Mouse (Mus musculus): ENCODE measurements around the gene Ppil6. TPM values are rescaled to one million over a fixed set of nuclear protein-coding genes. Genes with fewer than 3 reads are reported as not detected.

Ppil6 gene
- total and polyA plus RNA-seq, 2 experiments = 0.26 to 1.1 TPM

DNA sequence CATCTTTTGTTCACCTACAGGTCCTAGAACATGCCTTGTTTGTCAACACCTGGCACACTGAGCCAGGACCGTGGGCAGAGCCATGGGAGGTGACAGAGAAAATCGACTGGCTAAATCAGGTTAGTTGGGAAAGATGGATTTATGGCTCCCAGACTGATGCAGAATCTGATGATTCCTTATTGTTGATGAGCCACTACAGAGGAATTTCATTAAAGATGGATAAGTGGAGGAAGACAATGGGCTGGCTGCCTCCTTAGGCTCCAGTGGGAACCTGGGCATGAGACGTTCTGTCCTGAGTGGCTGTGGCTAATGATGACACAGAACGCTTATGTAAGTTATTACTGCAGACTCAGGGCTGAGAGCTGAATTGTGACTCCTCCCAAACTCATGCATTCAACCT is 63.5 kb downstream of the Ppil6 start:
- no peak for TF ChIP-seq CTCF (IDR thresholded peaks at IDR 0.05; ENCODE audit: low read depth, low read length)
- TF ChIP-seq POLR2A (IDR thresholded peaks at IDR 0.05; ENCODE audit: extremely low read depth, insufficient read depth, low read length) = no peak
- no peak for DNase-seq (ENCODE audit: extremely low read depth, low read depth, low spot score)
- WGBS = 19% methylated on average over 4 of the region's 4 CpGs
- H3K4me3 ChIP-seq (ENCODE audit: insufficient read depth, low read depth, low read length) = peak overlapping the region; percentile 12
- peaks cover 16% of the 10 kb centered on the region; the same call in 1 of the 2 replicates for H3K79me2 ChIP-seq (ENCODE audit: control insufficient read depth, insufficient read depth, low read length)
- no peaks in the 10 kb centered on the region for H3K36me3 ChIP-seq (ENCODE audit: control insufficient read depth, insufficient read depth, low read length)
- H3K4me1 ChIP-seq (ENCODE audit: control insufficient read depth, insufficient read depth, low read length) = peaks cover 24% of the 10 kb centered on the region
- peak overlapping the region; percentile 44 for H3K9ac ChIP-seq (ENCODE audit: low read depth, low read length)
- peak overlapping the region; percentile 98 for H3K27ac ChIP-seq (replicated peaks; ENCODE audit: insufficient read depth, low read depth, low read length)
- no peaks in the 10 kb centered on the region for H3K27me3 ChIP-seq (ENCODE audit: control insufficient read depth, insufficient read depth, low read length)

DNA sequence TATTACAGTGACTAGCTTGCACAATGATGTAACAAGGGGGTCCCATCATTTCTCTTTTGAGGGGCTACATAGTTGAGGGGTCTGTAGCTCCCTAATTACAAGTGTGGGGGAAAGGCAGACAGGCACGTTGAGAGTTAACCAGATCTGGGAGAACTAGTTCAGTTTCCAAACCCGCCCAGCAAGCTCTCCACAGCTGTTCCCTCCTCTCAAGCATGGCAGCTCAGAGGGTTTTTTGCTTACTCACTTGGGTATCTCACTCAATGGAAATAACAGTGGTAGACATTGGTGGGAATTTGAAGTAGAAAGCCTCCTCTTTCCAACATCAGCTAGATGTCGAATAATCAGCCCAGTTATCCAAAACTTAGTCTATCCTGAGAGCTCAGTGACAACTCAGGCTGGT is 64.8 kb downstream of the Ppil6 start:
- Histone ChIP-seq H3K27ac (replicated peaks; ENCODE audit: insufficient read depth, low read depth, low read length) (peak overlapping the region; percentile 98), H3K4me3 (ENCODE audit: insufficient read depth, low read depth, low read length) (no peak overlapping the region), H3K79me2 (ENCODE audit: control insufficient read depth, insufficient read depth, low read length) (peaks cover 16% of the 10 kb centered on the region; the same call in 1 of the 2 replicates), H3K27me3 (ENCODE audit: control insufficient read depth, insufficient read depth, low read length) (no peaks in the 10 kb centered on the region), H3K36me3 (ENCODE audit: control insufficient read depth, insufficient read depth, low read length) (no peaks in the 10 kb centered on the region), H3K4me1 (ENCODE audit: control insufficient read depth, insufficient read depth, low read length) (peaks cover 30% of the 10 kb centered on the region), H3K9ac (ENCODE audit: low read depth, low read length) (no peak overlapping the region)
- TF ChIP-seq POLR2A (IDR thresholded peaks at IDR 0.05; ENCODE audit: extremely low read depth, insufficient read depth, low read length) (no peak), CTCF (IDR thresholded peaks at IDR 0.05; ENCODE audit: low read depth, low read length) (no peak)
- 90% methylated on average over 3 of the region's 3 CpGs for WGBS
- no peak for DNase-seq (ENCODE audit: extremely low read depth, low read depth, low spot score)

DNA sequence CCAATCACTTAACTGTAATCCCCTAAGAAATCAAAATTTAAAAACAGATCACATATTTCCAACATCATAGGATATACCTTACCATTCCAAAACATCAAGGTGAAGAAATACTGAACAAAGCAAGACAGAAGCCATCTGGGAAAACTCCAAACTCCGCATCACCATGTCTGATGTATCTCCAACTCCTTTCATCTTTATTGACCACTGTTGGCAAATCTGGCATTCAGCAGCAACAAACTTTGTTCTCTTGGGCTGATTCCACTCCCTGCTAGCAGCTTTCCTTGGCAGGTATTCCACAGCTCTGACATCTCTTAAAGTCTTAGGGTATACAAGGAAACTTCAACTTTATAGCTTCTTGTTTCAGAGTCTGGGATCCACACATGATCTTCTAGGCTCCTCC is 68.2 kb downstream of the Ppil6 start:
- DNase-seq (ENCODE audit: extremely low read depth, low read depth, low spot score) = peak; percentile 96
- no peaks in the 10 kb centered on the region for H3K27me3 ChIP-seq (ENCODE audit: control insufficient read depth, insufficient read depth, low read length)
- H3K27ac ChIP-seq (replicated peaks; ENCODE audit: insufficient read depth, low read depth, low read length) = peak overlapping the region; percentile 54
- H3K79me2 ChIP-seq (ENCODE audit: control insufficient read depth, insufficient read depth, low read length) = peaks cover 16% of the 10 kb centered on the region; the same call in 1 of the 2 replicates
- H3K9ac ChIP-seq (ENCODE audit: low read depth, low read length) = no peak overlapping the region
- H3K4me1 ChIP-seq (ENCODE audit: control insufficient read depth, insufficient read depth, low read length) = peaks cover 21% of the 10 kb centered on the region
- TF ChIP-seq CTCF (IDR thresholded peaks at IDR 0.05; ENCODE audit: low read depth, low read length) = no peak
- TF ChIP-seq POLR2A (IDR thresholded peaks at IDR 0.05; ENCODE audit: extremely low read depth, insufficient read depth, low read length) = no peak
- 41% methylated on average over 1 of the region's 1 CpGs for WGBS
- H3K4me3 ChIP-seq (ENCODE audit: insufficient read depth, low read depth, low read length) = no peak overlapping the region
- H3K36me3 ChIP-seq (ENCODE audit: control insufficient read depth, insufficient read depth, low read length) = no peaks in the 10 kb centered on the region

DNA sequence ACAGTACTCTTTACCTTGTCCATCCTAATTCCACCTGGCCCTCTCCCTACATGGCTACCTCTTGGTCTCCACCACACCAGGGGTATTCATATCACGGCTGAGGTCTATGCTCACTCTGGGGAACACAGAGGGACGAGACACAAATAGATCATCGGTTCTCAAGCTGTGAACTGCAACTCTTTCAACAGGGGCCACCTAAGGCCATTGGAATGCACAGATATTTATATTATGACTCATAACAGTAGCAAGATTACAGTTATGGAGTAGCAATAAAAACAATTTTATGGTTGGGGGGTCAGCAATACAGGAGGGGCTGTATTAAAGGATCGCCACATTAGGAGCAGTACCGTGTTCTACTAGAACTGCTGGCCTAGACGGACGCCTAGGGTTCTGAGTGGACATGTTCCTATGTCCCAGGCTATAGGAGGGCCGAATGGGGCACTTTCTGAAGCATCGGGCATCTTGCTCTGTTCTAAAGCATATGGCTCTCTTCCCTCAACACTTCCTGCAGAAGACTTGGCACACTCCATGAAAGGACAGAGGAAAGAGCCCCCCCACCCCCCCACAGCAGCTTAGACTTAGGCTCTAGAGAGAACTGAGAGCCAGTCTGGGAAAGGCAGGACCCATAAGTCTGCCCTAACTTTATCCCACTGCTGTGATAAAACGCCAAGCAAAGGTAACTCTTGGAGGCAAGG is 71.6 kb downstream of the Ppil6 start:
- H3K27me3 ChIP-seq (ENCODE audit: control insufficient read depth, insufficient read depth, low read length) = no peaks in the 10 kb centered on the region

More for the DNA sequence above, 71.6 kb downstream of the Ppil6 start:
- Histone ChIP-seq H3K4me1 (ENCODE audit: control insufficient read depth, insufficient read depth, low read length) (peaks cover 9% of the 10 kb centered on the region), H3K36me3 (ENCODE audit: control insufficient read depth, insufficient read depth, low read length) (no peaks in the 10 kb centered on the region), H3K27ac (replicated peaks; ENCODE audit: insufficient read depth, low read depth, low read length) (no peak overlapping the region), H3K79me2 (ENCODE audit: control insufficient read depth, insufficient read depth, low read length) (no peaks in the 10 kb centered on the region), H3K9ac (ENCODE audit: low read depth, low read length) (no peak overlapping the region), H3K4me3 (ENCODE audit: insufficient read depth, low read depth, low read length) (no peak overlapping the region)
- WGBS = 93% methylated on average over 10 of the region's 10 CpGs
- TF ChIP-seq CTCF (IDR thresholded peaks at IDR 0.05; ENCODE audit: low read depth, low read length) (no peak), POLR2A (IDR thresholded peaks at IDR 0.05; ENCODE audit: extremely low read depth, insufficient read depth, low read length) (no peak)
- no peak for DNase-seq (ENCODE audit: extremely low read depth, low read depth, low spot score)

Other genes with a start within 250 kb of the Ppil6 start
- 10.6 and 12.9 TPM in 2 replicates for gene Fig4, start 187.2 kb upstream of the Ppil6 start, total RNA-seq (2014; rRNA removed)
- gene Fig4, start 187.2 kb upstream of the Ppil6 start, polyA plus RNA-seq (2012; rRNA removed) = 5.1 and 5.4 TPM in 2 replicates
- gene Ak9, start 186.5 kb upstream of the Ppil6 start, total RNA-seq (2014; rRNA removed) = not detected in 2 replicates
- not detected in 2 replicates for gene Ak9, start 186.5 kb upstream of the Ppil6 start, polyA plus RNA-seq (2012; rRNA removed)
- gene Zbtb24, start 40.1 kb upstream of the Ppil6 start, total RNA-seq (2014; rRNA removed) = 10.6 and 11.1 TPM in 2 replicates
- gene Zbtb24, start 40.1 kb upstream of the Ppil6 start, polyA plus RNA-seq (2012; rRNA removed) = 7.6 and 10.5 TPM in 2 replicates
- 0.55 and 0.94 TPM in 2 replicates for gene Mical1, start 14.1 kb upstream of the Ppil6 start, total RNA-seq (2014; rRNA removed)
- gene Mical1, start 14.1 kb upstream of the Ppil6 start, polyA plus RNA-seq (2012; rRNA removed) = 0.82 and 3.7 TPM in 2 replicates
- gene Smpd2, start 70 bp upstream of the Ppil6 start, total RNA-seq (2014; rRNA removed) = 29.3 and 30.8 TPM in 2 replicates
- 47.6 and 51.5 TPM in 2 replicates for gene Smpd2, start 70 bp upstream of the Ppil6 start, polyA plus RNA-seq (2012; rRNA removed)
- 139 and 155 TPM in 2 replicates for gene Cd164, start 29.0 kb downstream of the Ppil6 start, total RNA-seq (2014; rRNA removed)
- 161 and 182 TPM in 2 replicates for gene Cd164, start 29.0 kb downstream of the Ppil6 start, polyA plus RNA-seq (2012; rRNA removed)
- 7.9 and 10.3 TPM in 2 replicates for gene Ccdc162, start 226.2 kb downstream of the Ppil6 start, total RNA-seq (2014; rRNA removed)
- gene Ccdc162, start 226.2 kb downstream of the Ppil6 start, polyA plus RNA-seq (2012; rRNA removed) = 6.0 and 7.1 TPM in 2 replicates

Data from liver, adult 2 months (tissue).